Mouse (Mus musculus) layer of hippocampus, adult 8-10 months (tissue): ENCODE results near the gene Rnf220. TPM values are rescaled to one million over a fixed set of nuclear protein-coding genes. Genes with fewer than 3 reads are reported as not detected.

Source experiments
- DNase-seq, 2 experiments: peaks; one replicate each; pipeline ENCODE4 v3.0.0; 2022; ENCODE audit warnings: low spot score in 2 of 2
- total RNA-seq, 4 experiments: library from RNA; stranded (reverse); gene quantifications; 2 replicates each; pipeline ENCODE4 v1.2.4; 2022

Gene Rnf220
- total RNA-seq, 4 experiments from 2014 or later = 171 to 184 (median 178) TPM

GRCm38 (mm10) chr4:117303581-117304238, 193.1 kb downstream of the Rnf220 start:
- no peak for DNase-seq

GRCm38 (mm10) chr4:117302027-117302806, 194.6 kb downstream of the Rnf220 start:
- DNase-seq = no peak

DNA sequence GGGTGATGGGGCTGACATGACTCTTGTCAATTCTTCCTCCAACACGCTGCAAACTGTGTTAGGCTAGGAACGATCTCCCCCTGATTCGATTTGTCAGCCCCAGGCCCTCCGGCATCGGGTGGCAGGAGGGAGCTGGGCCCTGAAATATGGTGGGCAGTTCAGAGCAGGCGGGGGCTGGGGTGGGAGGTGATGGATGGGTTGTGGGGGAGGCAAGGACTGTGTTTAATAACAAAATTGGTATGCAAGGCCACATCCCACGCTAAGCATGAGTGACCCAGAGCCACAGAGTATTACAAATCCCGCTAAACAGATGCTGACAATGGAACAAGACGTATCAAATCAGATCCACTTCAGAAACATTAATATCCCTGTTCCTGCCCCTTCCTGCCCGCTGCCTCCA, 196.9 kb downstream of the Rnf220 start:
- no peak for DNase-seq

DNA sequence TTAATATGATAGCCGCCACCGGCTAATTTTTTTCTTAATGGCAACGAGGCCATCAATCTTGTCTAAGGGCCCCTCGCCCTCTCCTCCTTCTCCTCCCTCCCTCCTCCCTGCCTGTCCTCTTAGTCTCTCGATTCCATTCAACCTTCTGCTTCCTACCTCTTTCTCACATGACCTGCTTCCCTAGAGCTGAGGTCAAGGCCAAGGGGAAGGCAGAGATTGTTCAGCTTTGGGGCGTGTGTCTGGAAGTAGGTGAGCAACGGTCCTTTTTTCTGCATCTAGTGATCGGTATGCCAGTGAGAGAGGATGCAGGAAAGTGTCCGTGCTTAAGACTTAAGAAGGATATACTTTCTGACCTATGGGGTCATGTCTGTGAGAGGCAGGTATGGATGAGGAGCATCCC, 199.0 kb downstream of the Rnf220 start:
- no peak for DNase-seq

GRCm38 (mm10) chr4:117296849-117297593, 199.8 kb downstream of the Rnf220 start:
- no peak for DNase-seq

DNA sequence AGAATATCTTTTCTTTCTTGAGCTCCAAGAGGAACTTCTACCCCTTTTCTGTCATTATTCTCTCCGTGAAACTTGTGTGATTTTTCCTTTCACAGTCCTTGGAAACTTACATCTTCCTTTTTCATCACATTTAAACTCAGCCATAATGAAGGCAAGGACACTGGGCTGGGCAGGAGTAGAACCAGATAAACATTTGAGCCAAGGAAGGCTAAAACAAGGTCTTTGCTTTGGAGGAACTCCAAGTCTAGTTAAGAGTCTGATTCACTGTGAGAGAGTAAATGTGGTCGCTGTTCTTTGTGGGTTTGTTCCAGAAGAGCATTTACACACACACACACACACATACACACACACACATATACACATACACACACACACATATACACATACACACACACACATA, 205.2 kb downstream of the Rnf220 start:
- DNase-seq = no peak

DNA sequence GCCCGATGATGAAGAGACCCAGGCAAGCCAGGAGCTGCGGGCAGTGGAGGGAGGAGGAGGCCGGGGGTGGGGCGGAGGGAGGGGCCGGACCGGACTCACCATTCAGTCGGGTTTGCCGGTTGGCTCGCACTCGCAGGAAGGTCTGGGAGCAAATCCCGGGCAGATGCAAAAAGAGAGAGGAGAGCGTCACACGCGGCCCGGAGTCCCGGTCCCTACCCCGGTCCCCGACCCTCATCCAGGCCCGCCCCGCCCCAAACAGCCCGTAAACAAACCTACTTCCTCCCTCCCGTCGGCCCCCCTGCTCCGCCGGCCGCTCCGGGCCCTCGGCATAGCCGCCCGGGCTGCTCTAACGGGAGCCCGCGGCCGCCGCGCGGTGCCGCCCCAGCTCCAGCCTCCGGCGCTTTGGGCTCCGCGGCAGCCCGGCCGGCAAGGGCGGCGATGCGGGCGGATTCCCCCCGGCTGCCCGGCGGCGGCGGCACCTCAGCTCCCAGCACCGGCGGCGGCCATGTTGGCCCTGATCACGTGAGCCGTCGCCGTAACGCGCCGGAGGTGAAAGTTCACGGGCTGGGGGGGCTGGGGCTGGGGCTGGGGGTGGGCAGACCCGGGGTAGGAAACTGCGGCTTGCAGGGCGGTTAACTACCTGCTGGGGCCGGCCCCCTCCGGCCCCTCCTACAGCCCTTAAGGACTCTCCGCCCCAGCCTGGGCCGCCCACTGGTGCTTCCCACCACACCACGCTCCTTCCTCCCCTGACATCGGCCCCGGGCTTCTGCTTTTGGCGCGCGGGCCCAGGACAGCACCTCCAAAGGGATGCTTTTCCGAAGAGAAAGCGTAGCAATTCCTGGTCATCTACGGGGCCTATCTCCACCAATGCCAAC, 207.7 kb downstream of the Rnf220 start:
- peak in 1 of 2 experiments; percentile 66 for DNase-seq

DNA sequence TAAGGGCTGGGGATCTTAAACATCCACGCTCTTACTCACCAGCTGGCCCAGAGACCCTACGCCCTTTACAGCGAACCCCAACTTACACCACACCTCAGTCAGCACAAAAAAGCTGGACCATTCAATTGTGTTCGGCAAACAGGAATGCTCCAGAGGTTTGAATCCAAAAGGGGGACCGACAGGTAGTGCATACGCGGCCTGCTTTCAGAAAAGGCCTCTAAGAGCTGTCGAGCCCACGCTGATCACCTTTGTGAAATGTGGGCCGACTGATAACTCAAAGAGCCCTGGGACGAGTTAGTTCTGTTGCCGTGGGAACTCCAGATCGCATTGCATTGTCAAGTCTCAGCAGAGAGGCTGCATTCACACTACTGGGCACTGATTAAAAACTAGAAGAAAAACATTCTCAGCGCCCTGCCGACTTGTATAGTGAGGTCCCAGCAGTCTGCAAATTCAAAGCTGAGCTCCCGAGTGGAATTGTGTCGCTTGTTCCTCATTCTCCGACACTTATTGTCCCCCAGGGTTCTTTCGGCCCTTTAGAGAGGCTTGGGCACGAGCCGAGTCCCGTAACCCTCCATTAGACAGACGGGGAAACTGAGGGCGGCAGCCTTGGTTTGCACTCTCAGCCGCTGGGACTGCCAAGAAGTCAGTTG, 208.4 kb downstream of the Rnf220 start:
- DNase-seq = no peak

DNA sequence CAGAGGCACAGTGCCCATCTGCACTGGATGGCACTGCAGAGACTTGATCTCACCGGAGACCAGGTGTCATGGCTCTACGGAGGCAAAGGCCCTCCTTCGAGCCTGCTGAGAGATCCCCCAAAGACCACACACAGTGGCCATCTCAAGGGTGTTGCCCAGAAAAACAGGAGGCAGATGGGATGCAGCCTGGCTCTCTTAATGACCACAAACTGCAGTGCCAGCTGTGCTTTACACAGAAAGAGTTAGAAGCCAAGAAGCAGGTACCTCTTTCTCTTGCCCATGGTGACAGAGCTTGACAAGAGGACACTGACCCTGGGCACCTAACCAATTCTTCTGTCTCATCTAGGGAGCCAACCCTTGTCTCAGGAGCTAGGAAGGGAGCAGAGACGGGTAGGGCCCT, 212.5 kb downstream of the Rnf220 start:
- no peak for DNase-seq

- no peak for DNase-seq
These were observed 213.3 kb downstream of the Rnf220 start for GRCm38 (mm10) chr4:117283271-117284191.

DNA sequence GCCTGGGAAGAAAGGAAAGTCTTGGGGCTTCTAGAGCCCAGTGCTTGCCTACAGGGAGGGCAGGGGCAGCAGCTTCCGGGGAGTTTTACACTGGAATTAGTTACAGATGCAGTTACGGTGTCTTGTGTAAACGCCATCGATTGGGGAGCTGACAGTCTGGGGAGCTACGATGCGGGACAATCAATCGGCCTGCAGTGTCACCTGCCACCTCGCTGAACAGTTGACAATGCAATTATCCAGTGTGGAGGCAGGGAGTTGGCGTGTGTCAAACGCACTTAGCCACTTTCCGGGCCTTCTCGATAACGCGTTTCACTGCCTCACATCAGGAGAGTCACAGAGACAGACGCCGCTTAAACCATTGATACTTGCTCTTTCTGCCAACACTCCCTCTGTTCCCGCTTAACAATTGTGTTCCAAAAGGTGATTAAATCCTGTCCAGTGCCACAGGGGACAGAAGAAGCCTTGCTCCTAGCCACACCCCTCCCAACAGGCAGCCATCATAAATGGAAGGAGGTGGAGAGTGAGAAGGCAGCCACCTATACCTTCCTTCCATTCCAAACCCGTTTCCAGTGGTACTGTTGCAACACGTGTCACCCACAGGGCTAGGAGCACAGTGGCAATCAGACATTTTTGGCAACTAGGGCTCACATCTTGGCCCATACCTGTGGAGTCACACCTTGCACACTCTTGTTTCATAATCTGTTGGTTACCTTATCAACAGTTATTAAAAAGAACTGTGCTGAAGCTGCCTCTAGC, 215.6 kb downstream of the Rnf220 start:
- no peak for DNase-seq

- no peak for DNase-seq
These were observed 216.4 kb downstream of the Rnf220 start for GRCm38 (mm10) chr4:117280397-117280930.

GRCm38 (mm10) chr4:117279253-117279642, 217.6 kb downstream of the Rnf220 start:
- no peak for DNase-seq

GRCm38 (mm10) chr4:117278381-117279252, 218.2 kb downstream of the Rnf220 start:
- DNase-seq = no peak

- DNase-seq = no peak
These were observed 219.2 kb downstream of the Rnf220 start for GRCm38 (mm10) chr4:117277687-117278086.

DNA sequence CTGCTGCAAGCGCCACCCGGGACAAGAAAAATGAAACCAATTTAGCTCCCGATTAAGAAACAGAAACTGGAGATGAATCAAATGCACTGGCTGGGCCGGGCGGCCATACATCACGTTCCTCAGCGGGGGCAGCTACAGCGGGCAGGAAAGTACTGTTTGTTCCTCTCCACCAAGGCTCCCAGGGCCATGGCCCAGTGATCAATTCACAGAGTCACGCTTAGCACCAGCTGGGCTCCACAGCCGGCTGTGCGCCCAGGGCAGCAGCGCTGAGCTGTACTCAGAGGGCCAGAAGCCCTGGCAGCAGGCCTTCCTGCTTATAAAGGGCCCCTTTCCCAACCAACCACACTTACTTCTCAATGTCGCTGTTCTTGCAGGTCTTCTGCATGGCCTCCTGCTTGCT, 219.8 kb downstream of the Rnf220 start:
- peak in 1 of 2 experiments; percentile 46 for DNase-seq

GRCm38 (mm10) chr4:117276281-117276711, 220.6 kb downstream of the Rnf220 start:
- no peak for DNase-seq

- DNase-seq = no peak
These were observed 222.1 kb downstream of the Rnf220 start for GRCm38 (mm10) chr4:117274720-117275119.
